Mouse (Mus musculus) G1E-ER4 (cell line): ENCODE results near the gene Id1. TPM values are rescaled to one million over a fixed set of nuclear protein-coding genes. Genes with fewer than 3 reads are reported as not detected.

Experiments used
- GATA1 ChIP-seq: IDR thresholded peaks from one replicate; pipeline ENCODE4 v1.8.0; 2012; ENCODE audit warnings: low read length, inconsistent platforms
- polyA plus RNA-seq: library from polyadenylated mRNA; stranded (reverse); fragments of >175 nt; gene quantifications from 2 replicates; pipeline ENCODE4 v1.2.3, GENCODE M21; 2012

Id1 gene
- polyA plus RNA-seq, 1 experiment: 64.9 TPM

GRCm38 (mm10) chr2:152764172-152765044, 28.4 kb downstream of the Id1 start:
- no peak for TF ChIP-seq GATA1

- TF ChIP-seq GATA1: no peak
Measured at GRCm38 (mm10) chr2:152765045-152765674, 29.1 kb downstream of the Id1 start.

- TF ChIP-seq GATA1: no peak
Measured at GRCm38 (mm10) chr2:152766387-152767123, 30.5 kb downstream of the Id1 start.

GRCm38 (mm10) chr2:152767618-152768271, 31.7 kb downstream of the Id1 start:
- no peak for TF ChIP-seq GATA1

- no peak for TF ChIP-seq GATA1
Measured at GRCm38 (mm10) chr2:152769677-152770076, 33.6 kb downstream of the Id1 start.

GRCm38 (mm10) chr2:152771571-152771970, 35.5 kb downstream of the Id1 start:
- TF ChIP-seq GATA1: no peak

- no peak for TF ChIP-seq GATA1
Measured at GRCm38 (mm10) chr2:152772231-152772630, 36.2 kb downstream of the Id1 start.

GRCm38 (mm10) chr2:152775357-152775756, 39.3 kb downstream of the Id1 start:
- no peak for TF ChIP-seq GATA1

- TF ChIP-seq GATA1: no peak
Measured at GRCm38 (mm10) chr2:152776019-152776418, 40.0 kb downstream of the Id1 start.

- TF ChIP-seq GATA1: no peak
Measured at GRCm38 (mm10) chr2:152776435-152776834, 40.4 kb downstream of the Id1 start.

- TF ChIP-seq GATA1: no peak
Measured at GRCm38 (mm10) chr2:152777081-152777480, 41.0 kb downstream of the Id1 start.

GRCm38 (mm10) chr2:152780466-152780865, 44.4 kb downstream of the Id1 start:
- no peak for TF ChIP-seq GATA1

- no peak for TF ChIP-seq GATA1
Measured at GRCm38 (mm10) chr2:152781031-152781711, 45.1 kb downstream of the Id1 start.

- no peak for TF ChIP-seq GATA1
Measured at GRCm38 (mm10) chr2:152782656-152783055, 46.6 kb downstream of the Id1 start.

- no peak for TF ChIP-seq GATA1
Measured at GRCm38 (mm10) chr2:152783241-152783640, 47.2 kb downstream of the Id1 start.
